In genomic region chr17:51204643-51205042, GRCm38 (mm10) we compare ENCODE assay signal across 16 mouse cellular contexts. TPM values are rescaled to one million over a fixed set of nuclear protein-coding genes. Genes with fewer than 3 reads are reported as not detected.
DNase-seq lines count a peak whose midpoint lies in the region; ATAC-seq lines count a peak whose summit lies in the region.
"Had no signal": no experiment of that assay in that cellular context is flagged by ENCODE, and none has a peak within 500 bp of the region (broad histone marks: within the 10 kb centered on the region; RNA-seq: fewer than 3 reads in every experiment).

No protein-coding gene starts in this region.

- H3K9ac ChIP-seq in forebrain, embryonic 14.5 days (ENCODE audit: low read length): no peak overlapping the region
- H3K9ac ChIP-seq: forebrain, postnatal 0 days; heart, embryonic 15.5 days had no signal

- 88% methylated on average over 2 of the region's 2 CpGs for WGBS in forebrain, embryonic 14.5 days

- no peak overlapping the region for H3K4me2 ChIP-seq in forebrain, embryonic 14.5 days (ENCODE audit: low read length)
- H3K4me2 ChIP-seq: heart, embryonic 15.5 days; liver, embryonic 11.5 days had no signal

- H3K27me3 ChIP-seq in forebrain, embryonic 14.5 days (replicated peaks; ENCODE audit: control insufficient read depth, insufficient read depth, low read length): no peaks in the 10 kb centered on the region
- H3K27me3 ChIP-seq: heart, embryonic 15.5 days; megakaryocyte, embryonic 14.5 days had no signal

- H3K4me3 ChIP-seq in forebrain, embryonic 14.5 days (ENCODE audit: low read depth, low read length): no peak overlapping the region
- H3K4me3 ChIP-seq: erythroblast, embryonic 14.5 days; heart, embryonic 15.5 days; megakaryocyte, embryonic 14.5 days had no signal

- H3K9me3 ChIP-seq in forebrain, embryonic 14.5 days (replicated peaks; ENCODE audit: control insufficient read depth, low read length): no peaks in the 10 kb centered on the region
- H3K9me3 ChIP-seq: heart, embryonic 15.5 days; megakaryocyte, embryonic 14.5 days had no signal

- no peaks in the 10 kb centered on the region for H3K4me1 ChIP-seq in forebrain, embryonic 14.5 days (ENCODE audit: control insufficient read depth, insufficient read depth, low read length)
- H3K4me1 ChIP-seq: heart, embryonic 15.5 days; megakaryocyte, embryonic 14.5 days had no signal

- no peak overlapping the region for H3K27ac ChIP-seq in forebrain, embryonic 14.5 days (ENCODE audit: low read depth, low read length)
- H3K27ac ChIP-seq: heart, embryonic 15.5 days had no signal

- ATAC-seq in frontal cortex, adult (ENCODE audit: low TSS enrichment): peak; percentile 92
- no peak for ATAC-seq in forebrain, embryonic 14.5 days
- ATAC-seq: forebrain, postnatal 0 days; Patski had no signal

- no peak for DNase-seq in frontal cortex, postnatal 25 days (ENCODE audit: low spot score in 2 of 2)
- peak; percentile 49 for DNase-seq in left cerebral cortex, adult 11 months (ENCODE audit: low spot score)
- DNase-seq in left cerebral cortex, postnatal 10 days (ENCODE audit: extremely low spot score in 1 of 2, low spot score in 2 of 2): no peak
- DNase-seq in heart, postnatal 4 days: peak; percentile 50
- DNase-seq in skeletal muscle tissue, adult 2 months (ENCODE audit: low read depth, low spot score): peak; percentile 11
- DNase-seq in forebrain, embryonic 14.5 days (ENCODE audit: low spot score): no peak
- no peak for DNase-seq in urinary bladder, adult 18-20 months (ENCODE audit: low spot score in 2 of 2)
- DNase-seq: forebrain, postnatal 0 days; retina, postnatal 1 day; thymus, postnatal 14 days had no signal

- H3K36me3 ChIP-seq in forebrain, embryonic 14.5 days (ENCODE audit: control insufficient read depth, insufficient read depth, low read length): no peaks in the 10 kb centered on the region
- H3K36me3 ChIP-seq: heart, embryonic 15.5 days had no signal

- intact Hi-C loops in left cerebral cortex, postnatal 10 days (cut with DNase I): no loop called here

RNA-seq across cellular contexts. Expression of gene Tbc1d5, which starts 25.5 kb away (rescaled TPM):
- total RNA-seq in left cerebral cortex, postnatal 10 days (2021): 10 to 100 TPM; 36.4 to 38.8 TPM
- total RNA-seq in heart, postnatal 4 days (2021): 10 to 100 TPM; 19.1 to 19.2 TPM
- polyA plus RNA-seq in forebrain, embryonic 14.5 days (2014; fragmentation: Nextera tagmentation; extraction: Ambion mirVana): 4.3 and 5.5 TPM in 2 replicates

Comparison
In these comparisons a context has a peak if more than half of its experiments do, and no peak if none do; other contexts are left out.
1. DNase-seq: peak in left cerebral cortex, adult 11 months (single experiment), heart, postnatal 4 days (single experiment) and skeletal muscle tissue, adult 2 months (single experiment); none in frontal cortex, postnatal 25 days (0 of 2), left cerebral cortex, postnatal 10 days (0 of 2), forebrain, embryonic 14.5 days (single experiment) and urinary bladder, adult 18-20 months (0 of 2).